Mouse (Mus musculus) bone marrow macrophage, adult 2 months (primary cell): ENCODE results near the gene Cryba4. TPM values are rescaled to one million over a fixed set of nuclear protein-coding genes. Genes with fewer than 3 reads are reported as not detected.

Source experiments
- H3K27ac ChIP-seq: 2 replicates; pipeline ENCODE4 v1.5.1; 2012; ENCODE audit warnings: low read depth, low read length; ENCODE audit not compliant: insufficient read depth
- H3K4me1 ChIP-seq: 2 replicates; pipeline ENCODE4 v1.6.1; 2012; ENCODE audit warnings: low read length; ENCODE audit not compliant: control insufficient read depth, insufficient read depth
- H3K4me3 ChIP-seq: 2 replicates; pipeline ENCODE4 v1.5.1; 2012; ENCODE audit warnings: mild to moderate bottlenecking, low read length, moderate library complexity; ENCODE audit not compliant: insufficient read depth
- CTCF ChIP-seq: IDR thresholded peaks from 2 replicates; pipeline ENCODE4 v1.5.1; 2012; ENCODE audit warnings: low read depth, mild to moderate bottlenecking, low read length, moderate library complexity
- POLR2A ChIP-seq: IDR thresholded peaks from 2 replicates; pipeline ENCODE4 v1.6.1; 2012; ENCODE audit warnings: mild to moderate bottlenecking, low read depth, low read length, borderline replicate concordance
- polyA plus RNA-seq: library from polyadenylated mRNA; stranded (reverse); fragments of >200 nt; gene quantifications from 2 replicates; pipeline ENCODE4 v1.2.4, GENCODE M21; 2012; ENCODE audit not compliant: missing spikeins, insufficient read depth, insufficient read length

Cryba4 gene
- polyA plus RNA-seq, 1 experiment = 3.0 TPM

DNA sequence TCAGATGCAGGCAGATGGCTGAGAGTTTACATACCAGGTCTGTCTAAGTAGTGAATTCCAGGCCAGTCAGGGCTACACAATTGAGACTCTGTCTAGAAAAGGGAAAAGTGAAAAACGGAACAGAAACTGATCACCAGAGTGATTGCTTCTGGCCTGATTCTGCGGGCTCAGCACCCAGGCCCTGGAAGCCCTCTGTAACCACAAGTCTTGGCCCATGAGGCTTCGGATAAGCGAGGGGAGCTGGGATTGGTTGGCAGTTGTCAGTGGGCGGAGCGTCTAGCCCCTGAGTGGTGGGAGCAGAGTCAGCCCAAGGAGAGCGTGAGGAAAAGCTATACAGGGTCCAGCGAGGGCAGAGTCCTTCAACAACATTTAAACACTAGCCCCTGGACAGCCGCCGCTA lies 13.2 kb upstream of the Cryba4 start:
- peak overlapping the region; percentile 49 for H3K4me3 ChIP-seq
- no peak for TF ChIP-seq CTCF
- H3K4me1 ChIP-seq = peaks cover 33% of the 10 kb centered on the region
- peak overlapping the region; percentile 98 for H3K27ac ChIP-seq

GRCm38 (mm10) chr5:112265110-112265509 lies 12.8 kb upstream of the Cryba4 start:
- peak overlapping the region; percentile 86 for H3K27ac ChIP-seq

GRCm38 (mm10) chr5:112264099-112264498 lies 11.8 kb upstream of the Cryba4 start:
- TF ChIP-seq CTCF = no peak
- no peak for TF ChIP-seq POLR2A
- Histone ChIP-seq H3K4me1 (peaks cover 33% of the 10 kb centered on the region), H3K4me3 (no peak overlapping the region), H3K27ac (no peak overlapping the region)

More at GRCm38 (mm10) chr5:112265110-112265509, 12.8 kb upstream of the Cryba4 start:
- H3K4me1 ChIP-seq = peaks cover 33% of the 10 kb centered on the region
- TF ChIP-seq CTCF (no peak), POLR2A (no peak)
- H3K4me3 ChIP-seq = peak overlapping the region; percentile 12

GRCm38 (mm10) chr5:112260818-112261217 lies 8.5 kb upstream of the Cryba4 start:
- peaks cover 19% of the 10 kb centered on the region for H3K4me1 ChIP-seq
- no peak overlapping the region for H3K27ac ChIP-seq
- no peak overlapping the region for H3K4me3 ChIP-seq
- TF ChIP-seq CTCF = no peak
- TF ChIP-seq POLR2A = no peak

GRCm38 (mm10) chr5:112259862-112260650 lies 7.7 kb upstream of the Cryba4 start:
- Histone ChIP-seq H3K27ac (no peak overlapping the region), H3K4me1 (peaks cover 15% of the 10 kb centered on the region)

DNA sequence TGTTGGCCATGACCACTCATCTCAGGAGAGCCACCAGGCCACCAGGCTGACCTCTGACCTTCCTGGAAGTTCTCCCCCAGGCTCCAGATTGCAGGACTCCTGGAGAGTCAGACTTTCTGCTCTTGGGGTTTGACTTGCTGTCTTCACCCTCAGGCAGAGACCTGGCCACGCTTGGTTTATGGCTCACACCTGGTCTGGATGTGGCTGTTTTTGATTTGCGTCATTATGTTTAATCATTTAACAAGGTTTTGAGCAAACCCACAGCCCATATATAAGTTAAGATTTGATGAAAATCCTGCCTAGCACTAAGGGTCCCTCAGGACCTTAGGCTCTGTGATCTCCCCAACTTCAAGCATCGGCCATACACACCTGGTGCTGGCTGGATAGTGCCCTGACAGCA lies 5.6 kb upstream of the Cryba4 start:
- TF ChIP-seq CTCF (no peak), POLR2A (no peak)
- Histone ChIP-seq H3K4me3 (no peak overlapping the region), H3K4me1 (peaks cover 11% of the 10 kb centered on the region), H3K27ac (no peak overlapping the region)

More at GRCm38 (mm10) chr5:112259862-112260650, 7.7 kb upstream of the Cryba4 start:
- H3K4me3 ChIP-seq = no peak overlapping the region
- TF ChIP-seq POLR2A = no peak
- TF ChIP-seq CTCF = no peak

DNA sequence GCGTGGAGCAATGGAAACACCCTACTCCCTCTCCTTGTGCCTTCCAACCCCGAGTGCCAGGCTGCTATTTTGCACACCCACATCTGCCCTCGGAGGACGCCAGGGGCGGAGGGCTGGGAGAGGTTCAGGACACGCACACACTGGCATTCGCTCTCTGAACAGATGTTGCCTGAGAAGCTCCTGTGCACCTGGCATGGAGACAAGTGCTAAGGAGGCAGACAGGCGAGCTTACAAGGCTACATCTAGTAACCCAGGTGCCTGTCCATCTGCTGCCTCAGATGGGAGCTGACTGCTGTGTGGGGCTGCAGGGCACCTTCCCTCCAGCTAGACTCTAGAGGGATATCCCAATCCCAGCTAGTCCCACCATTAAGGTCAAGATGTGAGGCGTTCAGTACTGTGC lies 4.1 kb upstream of the Cryba4 start:
- TF ChIP-seq CTCF (no peak), POLR2A (no peak)
- H3K4me3 ChIP-seq = no peak overlapping the region
- H3K27ac ChIP-seq = no peak overlapping the region
- peaks cover 18% of the 10 kb centered on the region for H3K4me1 ChIP-seq

- H3K27ac ChIP-seq = no peak within 1 kb of the TSS
- no peak within 1 kb of the TSS for H3K4me3 ChIP-seq
- H3K4me1 ChIP-seq = peaks cover 25% of the 10 kb centered on the region
- TF ChIP-seq POLR2A = no peak
- TF ChIP-seq CTCF = no peak
Observed at GRCm38 (mm10) chr5:112255426-112255825, 3.1 kb upstream of the Cryba4 start, which contains the start of gene Crybb1. Gene Crybb1, plus strand, starts transcription at chr5:112255815.

DNA sequence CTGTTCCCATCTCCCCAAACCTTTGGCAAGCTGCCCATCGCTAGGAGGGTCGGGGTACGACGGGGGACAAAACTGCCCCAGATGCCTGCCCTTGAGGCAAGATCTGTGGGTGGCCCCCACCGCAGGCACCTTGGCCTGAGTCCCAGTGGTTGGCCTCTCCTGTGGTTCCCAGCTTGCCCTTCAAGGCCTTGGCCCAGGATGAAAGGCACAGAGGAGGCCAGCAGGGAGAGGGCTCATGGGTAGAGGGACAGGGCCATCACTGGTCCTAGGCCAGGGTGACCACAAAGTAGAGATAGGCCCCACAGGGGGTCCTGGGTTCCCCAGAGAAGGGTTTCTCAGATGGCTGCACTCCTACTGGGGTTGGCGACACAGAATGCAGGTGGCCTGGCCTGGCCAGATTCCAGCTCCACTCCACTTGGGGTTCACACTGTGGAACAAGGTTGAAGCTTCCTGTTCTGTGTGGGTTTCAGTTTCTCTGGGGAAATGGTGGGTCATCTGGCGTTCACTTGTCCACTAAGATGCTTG lies 2.0 kb upstream of the Cryba4 start:
- Histone ChIP-seq H3K4me1 (peaks cover 25% of the 10 kb centered on the region), H3K27ac (no peak overlapping the region), H3K4me3 (no peak overlapping the region)
- TF ChIP-seq POLR2A (no peak), CTCF (no peak)

DNA sequence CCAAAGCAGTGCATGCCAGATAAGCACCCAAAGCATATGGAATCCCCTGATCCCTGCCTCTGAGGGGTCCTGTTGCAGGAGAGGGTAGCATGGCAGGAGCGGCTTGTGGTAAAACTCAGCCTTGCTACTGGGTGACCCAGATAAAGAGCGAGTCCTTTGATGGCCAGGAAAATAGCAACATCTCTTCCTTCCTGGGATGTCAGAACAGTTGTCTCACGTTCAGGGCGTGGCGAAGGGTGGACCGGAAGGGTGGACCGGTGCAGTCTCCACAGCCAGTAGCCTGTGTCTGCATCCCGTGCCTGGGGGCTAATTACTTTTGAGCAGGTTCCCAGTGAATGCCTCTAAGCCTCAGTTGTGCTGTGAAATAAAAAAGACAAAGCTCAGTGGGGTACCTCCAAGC lies 851 bp upstream of the Cryba4 start:
- Histone ChIP-seq H3K4me1 (peaks cover 25% of the 10 kb centered on the region), H3K27ac (no peak overlapping the region), H3K4me3 (no peak overlapping the region)
- no peak for TF ChIP-seq CTCF
- no peak for TF ChIP-seq POLR2A
